Mouse (Mus musculus) cerebellum, adult 2 months (tissue): ENCODE results near the gene Klk1b24.
"Not testable (repeated sequence)": the region's sequence is repeated elsewhere in the genome, so short reads cannot be mapped to it uniquely, and the experiment has no call there.

Source experiments
- CTCF ChIP-seq: fragments of 200-500 bp; IDR thresholded peaks from 2 replicates; pipeline ENCODE4 v1.5.1; 2011; ENCODE audit warnings: low read depth, mild to moderate bottlenecking, control low read depth, low read length, moderate library complexity, borderline replicate concordance; ENCODE audit not compliant: insufficient read depth
- POLR2A ChIP-seq: fragments of 200-500 bp; IDR thresholded peaks from 2 replicates; pipeline ENCODE4 v1.6.1; 2011; ENCODE audit warnings: low read length, control low read depth, borderline replicate concordance; ENCODE audit not compliant: insufficient read depth

DNA sequence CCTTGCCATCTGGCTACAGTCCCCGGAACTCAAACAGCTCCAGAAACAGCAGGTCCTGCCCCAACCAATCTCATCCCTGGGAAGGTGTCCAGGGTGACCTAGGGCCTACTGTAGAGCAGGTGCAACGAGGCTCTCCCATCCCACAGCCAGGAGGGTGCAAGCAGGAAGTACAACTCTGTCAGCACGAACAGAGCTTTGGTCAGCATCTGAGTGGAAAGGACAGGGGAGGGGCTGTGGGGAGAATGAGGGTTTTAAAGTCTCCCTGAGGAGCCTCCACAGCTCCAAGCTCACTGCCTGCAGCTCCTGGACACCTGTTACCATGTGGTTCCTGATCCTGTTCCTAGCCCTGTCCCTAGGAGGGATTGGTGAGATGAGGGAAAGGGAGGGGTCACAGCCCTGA, 19.1 kb downstream of the Klk1b24 start, which contains the start of gene Klk1b4:
- TF ChIP-seq CTCF, POLR2A: not testable (repeated sequence)
